Mouse (Mus musculus): Measurements from ENCODE around the gene Smad6.

Gene Smad6

GRCm38 (mm10) chr9:64021853-64022561 lies at the start of gene Smad6:
TSS of gene Smad6 (minus strand) at chr9:64022059.
- DNase-seq (ENCODE audit: low spot score), result peak; percentile 95

- DNase-seq (ENCODE audit: low spot score), result no peak
Observed at GRCm38 (mm10) chr9:64070674-64071073, 48.8 kb upstream of the Smad6 start.

- no peak for DNase-seq (ENCODE audit: low spot score)
Observed at GRCm38 (mm10) chr9:64069131-64069530, 47.3 kb upstream of the Smad6 start.

- DNase-seq (ENCODE audit: low spot score), result no peak
Observed at GRCm38 (mm10) chr9:64068571-64068970, 46.7 kb upstream of the Smad6 start.

DNA sequence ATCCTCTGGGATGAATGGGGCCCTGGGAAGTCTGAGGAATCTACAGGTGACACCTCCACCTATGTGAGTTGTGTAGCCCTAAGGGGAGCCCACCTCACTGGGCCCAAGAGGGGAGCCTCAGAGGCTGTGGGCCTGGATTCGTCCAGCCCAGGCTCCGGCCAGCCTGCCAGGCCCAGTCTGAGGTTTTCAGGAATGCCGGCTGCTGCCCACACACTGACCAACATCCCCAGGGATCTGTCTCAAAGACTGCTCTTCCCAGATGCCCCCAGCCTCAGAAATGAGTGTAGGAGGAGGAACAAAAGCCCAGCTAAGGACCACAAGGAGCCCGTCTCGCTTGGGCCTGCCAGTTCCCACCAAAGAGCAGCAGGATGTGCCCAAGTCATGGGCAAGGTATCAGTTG lies 45.9 kb upstream of the Smad6 start:
- no peak for DNase-seq (ENCODE audit: low spot score)

GRCm38 (mm10) chr9:64060033-64060539 lies 38.2 kb upstream of the Smad6 start:
- DNase-seq (ENCODE audit: low spot score), result peak; percentile 33

DNA sequence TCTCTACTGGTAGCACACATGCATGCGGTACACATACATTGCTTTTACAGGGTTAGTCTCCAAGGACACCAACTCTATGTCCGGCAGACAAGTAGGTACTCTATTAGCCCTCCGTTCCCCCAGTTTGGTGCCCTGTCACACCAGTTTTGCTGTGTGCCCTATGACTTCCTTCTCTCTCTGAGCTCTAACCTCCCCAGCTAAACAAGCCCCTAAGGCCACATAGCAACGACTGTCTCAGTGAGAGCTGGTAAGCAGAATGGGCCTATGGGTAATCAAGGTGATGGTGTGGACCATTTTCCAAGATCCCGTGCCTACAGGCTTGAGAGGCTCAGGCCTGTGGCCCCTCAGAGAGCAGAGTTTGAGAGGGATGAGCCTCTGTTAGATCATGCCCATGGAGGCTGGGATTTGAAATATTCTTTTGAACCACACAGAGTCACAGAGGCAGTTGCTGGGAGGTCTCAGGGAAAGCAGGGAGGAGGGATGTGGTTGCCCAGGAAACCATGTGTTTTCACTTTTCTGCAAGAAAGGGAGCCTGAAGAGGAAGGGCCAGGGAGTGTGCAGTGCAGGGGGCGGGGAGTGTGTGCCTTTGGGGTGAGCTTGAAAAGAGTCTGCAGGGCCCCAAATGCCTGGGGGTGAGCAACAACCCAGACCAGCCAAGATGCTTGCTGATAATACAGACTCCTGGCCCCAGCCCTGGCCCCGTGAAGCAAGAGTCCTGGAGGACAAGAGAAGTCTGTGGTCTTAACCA lies 36.2 kb upstream of the Smad6 start:
- no peak for DNase-seq (ENCODE audit: low spot score)

DNA sequence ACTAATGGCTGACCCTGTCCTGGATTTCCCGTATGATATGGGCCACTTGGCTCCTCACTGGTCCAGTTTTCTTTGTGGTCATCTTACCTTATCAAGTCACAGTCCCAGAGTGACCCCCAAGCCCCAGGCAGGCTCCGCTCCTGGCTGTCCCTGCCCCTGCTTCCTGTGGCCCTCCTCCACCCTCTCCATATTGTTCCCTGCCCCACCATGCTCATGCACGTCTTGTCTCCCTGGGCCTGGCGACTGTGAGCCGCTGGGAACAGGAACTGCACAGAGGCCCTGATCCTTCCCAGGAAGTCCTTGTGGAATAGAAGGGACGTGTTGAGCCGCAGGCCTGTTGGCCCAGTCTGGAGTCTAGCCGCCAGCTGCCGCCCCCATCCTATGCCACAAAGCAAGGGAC lies 33.3 kb upstream of the Smad6 start:
- DNase-seq (ENCODE audit: low spot score), result no peak

DNA sequence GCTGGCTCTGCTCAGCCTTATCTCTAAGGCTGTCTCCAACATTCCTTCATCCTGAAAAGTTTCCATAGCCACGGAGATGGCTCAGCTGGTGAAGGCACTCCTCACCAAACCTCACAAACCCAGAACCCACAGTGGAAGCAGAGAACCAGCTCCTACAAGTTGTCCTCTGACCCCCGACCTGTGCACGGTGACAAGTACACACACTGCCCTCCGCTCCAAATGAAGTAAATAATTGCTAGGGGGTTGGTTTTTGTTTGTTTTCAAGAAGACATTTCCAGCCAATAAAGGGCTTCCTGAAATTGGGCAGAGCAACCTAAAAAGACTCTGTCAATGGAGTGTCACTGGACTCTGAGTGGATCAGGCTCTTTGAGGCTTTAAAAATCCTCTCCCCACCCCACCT lies 31.9 kb upstream of the Smad6 start:
- DNase-seq (ENCODE audit: low spot score), result no peak

- DNase-seq (ENCODE audit: low spot score), result no peak
Observed at GRCm38 (mm10) chr9:64051241-64051640, 29.4 kb upstream of the Smad6 start.

DNA sequence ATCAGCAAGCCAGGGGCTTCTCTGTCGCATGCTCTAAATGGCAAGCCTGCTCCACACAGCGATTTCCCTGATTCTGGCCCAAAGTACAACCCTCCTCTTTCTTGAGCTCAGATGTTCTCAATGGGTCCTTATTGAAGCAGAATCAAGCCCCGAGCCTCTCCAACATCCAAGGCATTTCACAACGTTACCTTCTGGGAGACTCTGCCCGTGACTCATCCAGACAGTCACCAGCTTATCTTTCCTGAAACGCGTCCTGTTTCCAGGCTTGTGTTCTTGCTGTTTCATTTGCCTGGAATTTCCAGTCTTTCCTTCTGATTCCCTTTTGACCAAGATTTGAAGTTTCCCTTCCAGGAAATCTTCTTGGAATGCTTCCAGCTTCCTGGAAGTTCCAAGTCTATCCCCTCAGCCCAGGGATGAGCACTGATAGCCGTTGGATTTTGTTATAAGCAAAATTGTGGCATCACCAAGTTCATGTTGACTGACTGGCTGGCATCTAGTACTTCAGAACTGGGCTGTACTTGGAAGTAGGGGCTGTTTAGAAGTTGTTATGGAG lies 28.7 kb upstream of the Smad6 start:
- peak; percentile 35 for DNase-seq (ENCODE audit: low spot score)

GRCm38 (mm10) chr9:64049471-64050380 lies 27.9 kb upstream of the Smad6 start:
- peak; percentile 79 for DNase-seq (ENCODE audit: low spot score)

- peak; percentile 61 for DNase-seq (ENCODE audit: low spot score)
Observed at GRCm38 (mm10) chr9:64045117-64045890, 23.4 kb upstream of the Smad6 start.

GRCm38 (mm10) chr9:64044343-64044742 lies 22.5 kb upstream of the Smad6 start:
- no peak for DNase-seq (ENCODE audit: low spot score)

GRCm38 (mm10) chr9:64042911-64043310 lies 21.1 kb upstream of the Smad6 start:
- no peak for DNase-seq (ENCODE audit: low spot score)

- DNase-seq (ENCODE audit: low spot score), result no peak
Observed at GRCm38 (mm10) chr9:64042216-64042615, 20.4 kb upstream of the Smad6 start.

- DNase-seq (ENCODE audit: low spot score), result no peak
Observed at GRCm38 (mm10) chr9:64029908-64030631, 8.2 kb upstream of the Smad6 start.

GRCm38 (mm10) chr9:64025565-64025964 lies 3.7 kb upstream of the Smad6 start:
- DNase-seq (ENCODE audit: low spot score), result peak; percentile 77

DNA sequence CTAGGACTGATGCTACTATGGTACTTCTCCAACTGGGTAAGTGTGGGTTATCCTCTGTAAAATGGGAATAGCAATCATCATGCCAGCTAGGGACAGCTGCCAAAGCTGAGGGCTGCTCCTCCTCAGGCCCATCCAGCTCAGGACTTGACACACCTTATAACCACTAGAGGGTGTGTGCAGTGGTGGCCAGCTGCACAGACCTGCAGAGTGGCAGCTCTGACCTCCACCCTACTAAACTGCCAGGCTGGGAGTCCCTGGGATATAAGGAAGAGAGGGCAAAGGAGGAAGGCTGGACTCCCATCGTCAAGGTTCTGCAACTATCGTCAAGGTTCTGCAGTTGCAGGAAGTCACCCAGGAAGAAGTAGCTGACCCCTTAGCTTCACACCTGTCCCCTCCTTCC lies 3.1 kb upstream of the Smad6 start:
- peak; percentile 32 for DNase-seq (ENCODE audit: low spot score)

DNA sequence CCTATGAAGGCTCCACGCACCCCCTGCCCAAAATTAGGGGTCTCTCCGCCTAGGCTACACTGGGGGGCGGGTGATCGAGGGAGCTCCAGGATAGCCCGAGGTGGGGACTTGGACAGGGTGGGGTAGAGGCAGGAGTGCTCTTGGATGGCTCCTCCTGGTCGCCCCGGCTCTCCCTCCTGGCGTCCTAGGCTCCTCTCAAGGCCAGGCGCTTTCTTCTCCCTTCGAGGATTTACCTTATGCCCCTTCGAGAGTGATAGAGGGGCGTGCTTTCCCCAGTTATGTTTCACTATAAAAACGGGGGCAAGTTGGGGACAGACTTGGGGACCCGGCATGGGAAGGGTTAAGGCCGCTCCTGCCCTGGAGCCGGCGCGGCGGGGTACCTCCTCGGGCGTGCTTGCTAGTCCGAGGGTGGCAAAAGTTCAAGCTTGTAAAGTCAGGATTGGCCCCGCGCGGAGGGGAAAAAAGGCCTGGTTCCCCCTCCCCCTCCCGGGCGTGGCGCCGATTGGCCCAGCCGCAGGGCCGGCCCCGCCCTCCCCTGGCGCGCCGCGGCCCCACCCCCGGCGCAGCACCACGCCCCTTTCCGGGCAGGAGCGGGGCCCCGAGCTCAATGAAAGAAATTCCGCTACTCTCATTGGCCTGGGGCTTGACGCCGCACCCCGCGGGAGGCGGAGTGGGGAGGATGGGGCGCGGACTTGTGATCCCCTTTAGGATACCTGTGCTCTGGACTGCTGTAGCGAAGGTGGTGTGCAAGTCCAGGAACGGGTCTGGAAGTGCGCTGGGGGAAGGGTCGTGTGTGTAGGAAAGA lies 905 bp upstream of the Smad6 start:
- peak; percentile 99 for DNase-seq (ENCODE audit: low spot score)

All from urinary bladder, postnatal 14 days (tissue).